Mouse (Mus musculus) urinary bladder, postnatal 10 days (tissue): Measurements from ENCODE around the gene Sh2d4b.

Experiments used
- DNase-seq: peaks from one replicate; pipeline ENCODE4 v3.0.0; 2022; ENCODE audit warnings: low spot score

Sh2d4b gene

GRCm38 (mm10) chr14:40906770-40907169, 13.7 kb upstream of the Sh2d4b start:
- DNase-seq, result no peak

DNA sequence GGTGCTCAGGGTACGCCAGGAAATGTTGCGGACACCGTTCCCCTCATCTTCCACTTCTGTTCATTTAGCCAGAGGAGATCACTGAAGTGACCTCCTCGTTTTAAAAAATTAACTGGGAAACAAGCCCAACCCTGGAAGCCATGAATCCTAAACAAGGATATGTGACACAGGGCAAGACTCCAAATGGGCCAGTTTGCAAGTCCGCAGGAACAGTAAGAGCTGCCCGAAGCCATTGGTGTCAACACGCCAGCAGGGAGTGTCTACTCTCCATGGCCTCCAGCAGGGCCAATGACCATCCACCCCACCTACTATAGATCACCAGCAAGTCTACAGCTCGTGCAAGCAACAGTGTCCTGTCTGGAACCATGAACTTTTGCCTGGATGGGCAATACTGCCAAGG, 12.7 kb upstream of the Sh2d4b start:
- DNase-seq, result no peak

DNA sequence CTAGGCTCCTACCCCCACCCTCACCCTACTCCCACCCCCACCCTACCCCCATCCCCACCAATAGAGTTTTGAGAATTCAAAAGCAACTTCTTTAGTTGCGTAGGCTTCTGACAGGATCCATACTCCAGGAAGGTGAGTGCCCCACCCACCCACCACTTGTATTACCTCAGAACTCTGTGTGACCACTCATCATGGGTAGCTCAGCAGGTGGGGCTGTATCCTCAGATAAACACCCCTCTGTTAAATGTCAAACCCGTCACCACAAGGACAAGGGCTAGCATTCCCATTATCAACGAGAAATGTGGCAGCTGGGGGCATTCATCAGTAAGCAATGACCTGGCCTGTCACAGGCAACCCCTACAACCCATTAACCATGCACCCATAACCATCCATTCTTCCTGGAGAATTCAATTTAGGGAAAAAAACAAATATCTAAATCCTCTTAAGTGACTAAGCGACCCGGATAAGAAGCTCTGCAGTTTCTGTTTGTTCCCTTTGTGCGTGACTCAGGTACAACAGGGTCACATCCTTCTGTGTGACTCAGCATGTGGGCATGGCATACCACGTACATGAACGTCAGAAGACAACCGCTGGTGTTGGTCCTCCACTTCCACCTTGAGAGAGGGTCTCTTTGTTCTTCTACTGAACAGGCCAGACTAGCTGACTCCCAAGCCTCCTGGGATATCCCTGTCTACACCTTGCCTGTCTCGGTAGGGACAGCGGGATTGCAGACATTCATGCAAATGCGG, 9.4 kb upstream of the Sh2d4b start:
- no peak for DNase-seq

GRCm38 (mm10) chr14:40900267-40900666, 7.2 kb upstream of the Sh2d4b start:
- DNase-seq, result no peak

GRCm38 (mm10) chr14:40897916-40898315, 4.8 kb upstream of the Sh2d4b start:
- no peak for DNase-seq

DNA sequence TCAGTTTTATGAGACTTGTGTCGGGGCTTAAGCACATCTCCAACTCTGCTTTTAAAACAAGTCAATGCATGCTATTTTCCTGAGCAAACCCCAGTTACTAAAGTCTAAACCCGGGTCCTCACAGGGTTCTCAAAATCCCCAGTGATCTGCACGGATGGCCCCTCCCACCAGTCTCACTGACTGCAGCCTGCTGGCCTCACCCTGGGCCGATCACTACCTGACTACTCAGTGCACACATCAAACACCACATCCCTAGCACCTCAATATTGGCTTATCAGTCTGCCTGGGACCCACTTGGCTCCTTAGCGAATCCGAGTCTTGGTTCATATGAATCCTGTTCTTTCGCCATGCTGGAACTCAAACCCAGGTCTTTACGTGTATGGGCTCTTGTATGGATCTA, 2.6 kb upstream of the Sh2d4b start:
- no peak for DNase-seq

DNA sequence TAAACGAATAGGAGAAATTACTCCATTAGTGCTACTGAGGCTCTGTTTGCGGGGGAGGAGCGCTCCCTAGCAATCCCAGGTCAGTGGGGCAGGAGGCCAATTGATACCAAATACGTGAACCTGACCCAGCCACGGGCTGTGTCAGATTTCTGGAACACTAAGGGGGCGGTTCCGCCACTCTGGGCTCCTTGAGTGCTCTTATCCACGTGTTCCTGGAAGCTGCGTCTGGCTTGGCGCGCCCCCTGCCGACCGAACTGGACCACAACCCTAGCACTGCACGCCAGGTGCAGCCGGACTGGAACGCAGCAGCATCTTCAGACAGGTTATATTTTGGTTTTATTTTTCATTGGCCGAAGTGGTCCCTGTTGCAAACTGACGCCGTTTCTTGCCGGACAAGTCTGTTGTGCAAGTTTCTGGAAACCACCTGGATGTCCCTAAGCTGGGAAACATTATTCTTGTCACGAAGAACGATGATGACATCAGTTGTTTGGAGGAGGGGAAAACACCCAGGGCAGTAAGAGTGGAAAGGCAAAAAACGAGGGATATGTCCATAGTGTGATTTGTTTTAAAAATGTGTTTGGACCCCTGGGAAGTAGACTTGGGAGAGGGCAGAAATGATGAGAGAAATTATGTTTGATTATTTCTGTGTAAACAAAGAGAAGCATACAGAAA, 1.6 kb upstream of the Sh2d4b start:
- peak; percentile 47 for DNase-seq

DNA sequence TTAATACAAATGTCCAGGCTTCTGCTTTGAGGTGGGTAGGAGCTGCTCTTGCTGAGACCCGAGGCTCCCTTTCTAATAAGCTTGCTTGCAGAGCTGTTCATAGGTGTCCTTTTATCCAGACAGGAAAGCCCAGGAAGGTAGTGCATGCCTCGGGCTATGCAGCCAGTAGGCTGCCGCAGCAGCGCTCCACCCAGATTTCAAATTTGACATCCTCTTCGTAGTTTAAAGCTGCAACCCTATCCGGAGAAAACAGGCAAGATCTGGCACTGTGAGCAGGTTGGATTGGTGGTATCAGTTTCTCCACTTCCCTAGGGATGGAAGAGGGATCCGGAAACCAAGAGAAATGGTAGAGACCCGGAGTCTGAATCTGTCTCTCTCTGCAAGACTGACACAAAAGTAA, 818 bp upstream of the Sh2d4b start:
- DNase-seq, result no peak

DNA sequence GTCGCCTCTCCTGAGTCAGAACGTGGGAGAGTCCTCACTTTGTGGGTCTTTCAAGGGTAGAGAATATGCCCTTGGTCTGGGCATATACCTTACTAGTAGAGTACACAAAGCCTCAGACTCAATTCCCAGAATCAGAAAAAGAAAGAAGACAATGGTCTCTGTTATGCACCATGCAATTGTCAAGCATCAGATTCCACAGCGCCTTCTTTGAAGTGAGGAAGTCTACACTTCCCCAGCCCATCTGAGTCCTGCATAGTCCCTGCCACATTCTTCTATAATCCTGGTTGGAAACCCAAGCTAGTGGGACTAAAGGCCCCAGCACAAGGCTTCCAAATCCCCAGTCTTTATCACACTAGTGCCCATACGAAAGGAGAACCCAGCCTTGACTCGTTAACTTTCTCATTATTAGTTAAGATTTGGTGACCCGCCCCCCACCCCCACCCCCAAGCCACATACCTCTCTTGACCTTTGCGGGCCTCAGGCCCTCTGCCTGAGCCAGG, 690 bp downstream of the Sh2d4b start:
- no peak for DNase-seq

- no peak for DNase-seq
These were observed 1.6 kb downstream of the Sh2d4b start for GRCm38 (mm10) chr14:40891506-40891905.

DNA sequence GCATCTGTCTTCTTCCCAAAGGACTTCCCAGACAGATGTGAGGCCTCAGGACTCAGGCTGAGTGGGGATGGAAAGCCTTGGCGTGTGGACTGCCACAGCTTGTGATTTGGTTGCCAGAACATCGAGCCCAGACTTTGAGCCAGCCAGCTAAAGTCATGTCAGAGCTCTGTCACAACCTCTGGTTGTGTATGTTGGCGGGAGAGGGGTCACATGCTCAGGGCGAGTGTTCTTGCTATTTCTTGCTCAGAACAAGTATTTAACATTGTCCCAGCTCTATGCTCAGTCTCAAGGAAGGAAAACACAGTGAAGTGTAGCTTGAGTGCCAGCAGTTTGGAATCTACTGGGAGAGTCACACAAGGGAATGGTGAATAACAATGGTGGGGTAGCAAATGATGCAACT, 3.4 kb downstream of the Sh2d4b start:
- DNase-seq, result no peak

- no peak for DNase-seq
These were observed 3.9 kb downstream of the Sh2d4b start for GRCm38 (mm10) chr14:40889181-40889580.

DNA sequence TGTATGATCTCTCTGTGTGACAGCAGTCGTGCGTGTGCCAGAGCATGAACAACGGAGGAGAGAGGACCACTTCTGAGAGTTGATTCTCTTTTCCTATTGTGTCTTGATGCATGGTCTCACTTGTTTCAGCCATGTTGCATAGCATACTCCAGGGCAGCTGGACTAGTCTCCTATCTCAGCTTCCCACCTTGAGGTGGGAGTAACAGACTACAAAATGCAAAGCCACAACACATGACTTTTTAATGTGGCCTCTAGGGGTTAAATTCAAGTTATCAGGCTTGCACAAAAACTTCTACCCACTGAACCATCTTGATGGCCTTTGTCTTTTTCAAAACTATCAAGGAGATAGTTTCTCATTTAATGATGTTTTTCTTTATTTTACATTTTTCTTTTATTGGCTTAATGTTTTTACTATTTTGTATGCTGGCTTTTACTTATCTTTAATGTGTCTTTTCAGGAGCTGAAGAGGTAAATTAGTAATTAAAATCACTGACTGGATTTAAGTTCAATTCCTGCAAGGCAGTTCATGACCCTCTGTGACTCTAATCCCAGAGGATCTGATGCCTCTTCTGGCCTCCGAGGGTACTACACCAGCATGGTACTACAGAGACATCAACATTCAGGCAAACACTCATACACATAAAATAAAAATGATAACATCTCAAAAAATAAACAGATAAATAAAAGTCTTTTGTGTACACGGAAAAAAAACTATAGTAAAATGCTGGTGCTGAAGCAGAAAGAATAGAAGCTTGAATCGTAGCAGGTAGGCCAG, 6.5 kb downstream of the Sh2d4b start:
- DNase-seq, result no peak

DNA sequence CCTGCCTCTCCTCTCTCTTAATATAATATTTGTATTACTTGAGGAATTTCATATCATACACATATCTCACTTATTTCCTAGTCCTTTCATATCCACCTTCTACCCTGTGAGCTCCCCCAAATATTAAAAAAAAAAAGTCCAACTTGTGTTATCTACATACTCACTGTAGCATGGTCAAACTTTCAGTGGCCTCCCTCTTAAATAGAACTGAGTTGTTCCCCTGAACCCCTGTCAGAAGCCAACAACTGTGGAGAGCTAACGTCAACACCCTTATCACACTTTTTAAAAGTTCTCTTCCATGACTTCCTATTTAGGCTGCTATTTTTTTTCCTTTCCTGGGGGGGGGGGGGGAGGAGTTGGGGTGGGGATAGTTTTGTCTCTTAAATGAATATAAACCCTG, 7.3 kb downstream of the Sh2d4b start:
- no peak for DNase-seq

DNA sequence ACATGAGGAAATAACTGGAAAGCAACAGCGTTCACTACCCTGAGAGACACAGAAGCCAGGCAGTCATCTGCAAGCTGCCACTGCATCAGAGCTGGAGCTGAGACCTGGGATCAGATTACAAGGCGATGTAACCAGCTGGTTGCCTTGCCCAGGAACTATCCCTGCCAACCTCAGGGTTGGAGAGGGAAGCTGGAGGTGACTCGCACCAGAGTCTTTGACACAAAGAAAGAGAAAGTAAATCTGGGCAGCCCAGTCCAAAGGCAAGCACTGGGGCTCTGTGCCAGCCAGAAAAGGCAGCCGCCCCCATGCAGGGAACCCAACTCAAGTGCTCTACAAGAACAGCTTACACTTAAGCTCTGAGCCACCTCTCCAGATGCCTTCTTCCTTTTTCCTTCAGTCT, 7.8 kb downstream of the Sh2d4b start:
- no peak for DNase-seq

- no peak for DNase-seq
These were observed 18.5 kb downstream of the Sh2d4b start for GRCm38 (mm10) chr14:40874565-40874964.

DNA sequence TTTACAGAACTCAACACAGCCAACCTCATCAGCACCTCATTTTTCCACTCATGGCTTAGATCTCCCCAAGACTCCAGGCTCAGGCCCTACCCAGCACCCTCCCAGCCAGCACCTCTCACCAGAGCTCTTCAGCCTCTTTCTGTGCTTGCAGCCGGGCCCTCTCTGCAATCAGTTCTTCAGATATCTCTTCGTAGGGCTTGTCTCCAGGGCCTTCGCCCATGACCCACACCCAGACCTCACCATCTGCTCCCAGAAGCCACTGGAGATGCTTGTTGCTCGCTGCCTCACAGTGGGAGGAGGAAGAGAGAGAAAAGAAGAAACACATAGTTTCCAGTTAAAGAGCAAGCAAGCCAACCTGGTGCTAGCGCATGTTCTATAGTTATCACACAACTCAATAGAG, 19.1 kb downstream of the Sh2d4b start:
- no peak for DNase-seq

GRCm38 (mm10) chr14:40870598-40870997, 22.5 kb downstream of the Sh2d4b start:
- DNase-seq, result no peak

GRCm38 (mm10) chr14:40864811-40865514, 28.1 kb downstream of the Sh2d4b start:
- no peak for DNase-seq

GRCm38 (mm10) chr14:40863659-40864058, 29.4 kb downstream of the Sh2d4b start:
- DNase-seq, result no peak

DNA sequence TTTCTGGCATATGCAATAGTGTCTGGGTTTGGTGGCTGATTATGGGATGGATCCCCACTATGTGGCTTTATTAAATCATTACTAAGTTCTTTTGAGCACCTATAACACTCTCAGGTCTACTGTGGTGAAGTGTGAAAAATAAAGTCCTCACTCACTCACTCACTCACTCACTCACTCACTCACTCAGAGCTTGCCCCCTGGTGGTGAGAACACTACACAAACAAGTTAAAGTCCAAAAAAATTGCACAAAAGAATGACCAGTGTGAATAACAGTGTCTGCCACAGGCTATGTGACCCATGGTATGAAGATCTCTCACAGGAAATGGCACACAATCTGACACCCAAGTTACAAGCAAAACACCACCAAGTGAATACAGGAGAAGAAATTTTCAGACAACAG, 30.0 kb downstream of the Sh2d4b start:
- no peak for DNase-seq

- DNase-seq, result no peak
These were observed 40.1 kb downstream of the Sh2d4b start for GRCm38 (mm10) chr14:40852978-40853377.
